Mouse (Mus musculus) cerebral cortex, adult 2 months (tissue): ENCODE results near the gene Gata3.

Experiments
- WGBS: fragments of 180-500 bp; shearing (Covaris S2); methylation state at CpG from one replicate; pipeline ENCODE4 v1.1.7; 2018; 5-methylcytosine and 5-hydroxymethylcytosine counted together

Gene Gata3

GRCm38 (mm10) chr2:9889651-9890183 lies at the start of gene Gata3:
Gata3 (minus strand) TSS chr2:9890034.
- WGBS = 2% methylated on average over 23 of the region's 23 CpGs

- 97% methylated on average over 4 of the region's 4 CpGs for WGBS
Measured at GRCm38 (mm10) chr2:9939250-9939649, 49.4 kb upstream of the Gata3 start.

- WGBS = 50% methylated on average over 1 of the region's 1 CpGs
Measured at GRCm38 (mm10) chr2:9935965-9936364, 46.1 kb upstream of the Gata3 start.

- WGBS = 50% methylated on average over 4 of the region's 4 CpGs
Measured at GRCm38 (mm10) chr2:9926905-9927283, 37.1 kb upstream of the Gata3 start.

- WGBS = 45% methylated on average over 7 of the region's 7 CpGs
Measured at GRCm38 (mm10) chr2:9926194-9926904, 36.5 kb upstream of the Gata3 start.

GRCm38 (mm10) chr2:9918691-9919471 lies 29.0 kb upstream of the Gata3 start:
- 95% methylated on average over 17 of the region's 17 CpGs for WGBS

- 58% methylated on average over 9 of the region's 9 CpGs for WGBS
Measured at GRCm38 (mm10) chr2:9917602-9918001, 27.8 kb upstream of the Gata3 start.

- WGBS = 17% methylated on average over 11 of the region's 11 CpGs
Measured at GRCm38 (mm10) chr2:9905995-9906394, 16.2 kb upstream of the Gata3 start.

- 67% methylated on average over 14 of the region's 14 CpGs for WGBS
Measured at GRCm38 (mm10) chr2:9903854-9904560, 14.2 kb upstream of the Gata3 start.

GRCm38 (mm10) chr2:9897846-9898245 lies 8.0 kb upstream of the Gata3 start:
- 34% methylated on average over 8 of the region's 8 CpGs for WGBS

- 4% methylated on average over 22 of the region's 22 CpGs for WGBS
Measured at GRCm38 (mm10) chr2:9896097-9896770, 6.4 kb upstream of the Gata3 start.

- 4% methylated on average over 19 of the region's 19 CpGs for WGBS
Measured at GRCm38 (mm10) chr2:9894836-9895593, 5.2 kb upstream of the Gata3 start.

- 2% methylated on average over 6 of the region's 6 CpGs for WGBS
Measured at GRCm38 (mm10) chr2:9893272-9893953, 3.6 kb upstream of the Gata3 start.

GRCm38 (mm10) chr2:9892541-9892940 lies 2.7 kb upstream of the Gata3 start:
- WGBS = 9% methylated on average over 7 of the region's 7 CpGs

- WGBS = 6% methylated on average over 5 of the region's 5 CpGs
Measured at GRCm38 (mm10) chr2:9890906-9891305, 1.1 kb upstream of the Gata3 start.

GRCm38 (mm10) chr2:9890251-9890650 lies 417 bp upstream of the Gata3 start:
- 7% methylated on average over 8 of the region's 8 CpGs for WGBS

- 2% methylated on average over 30 of the region's 30 CpGs for WGBS
Measured at GRCm38 (mm10) chr2:9888913-9889650, 752 bp downstream of the Gata3 start, which contains the start of gene 9230102O04Rik. 9230102O04Rik (minus strand) TSS chr2:9889540.

- 3% methylated on average over 7 of the region's 7 CpGs for WGBS
Measured at GRCm38 (mm10) chr2:9887636-9888035, 2.2 kb downstream of the Gata3 start.

- WGBS = 10% methylated on average over 7 of the region's 7 CpGs
Measured at GRCm38 (mm10) chr2:9886921-9887610, 2.8 kb downstream of the Gata3 start.
